Mouse (Mus musculus): ENCODE measurements at regions not wholly inside any gene's neighbourhood (a gene's known extent, or its start where the extent isn't known, plus 50 kb on each side); places are given as distances from the start of the nearest gene placed in this dataset.

- TF ChIP-seq CTCF (IDR thresholded peaks at IDR 0.05; ENCODE audit: borderline replicate concordance, insufficient read depth, low read depth, low read length) (no peak), POLR2A (IDR thresholded peaks at IDR 0.05; ENCODE audit: borderline replicate concordance, insufficient read depth, low read length) (no peak)
These were observed 223.1 kb upstream of the Adamts16 start for GRCm38 (mm10) chr13:71064590-71065307.
